Mouse (Mus musculus) liver, postnatal 0 days (tissue): ENCODE data around the gene Serpina9.

Experiments
- CTCF ChIP-seq: sonication (generic); IDR thresholded peaks from 2 replicates; pipeline ENCODE4 v1.5.1; 2016; ENCODE audit warnings: antibody characterized with exemption, low read depth
- EP300 ChIP-seq: IDR thresholded peaks from 2 replicates; pipeline ENCODE4 v1.6.1; 2016; ENCODE audit warnings: antibody characterized with exemption, low read depth, mild to moderate bottlenecking

GRCm38 (mm10) chr12:104003238-104003612 is 10.3 kb downstream of the Serpina9 start:
- TF ChIP-seq CTCF (no peak), EP300 (no peak)
